Mouse (Mus musculus) testis, adult 2 months (tissue): ENCODE data around the gene Palld. TPM values are rescaled to one million over a fixed set of nuclear protein-coding genes. Genes with fewer than 3 reads are reported as not detected.

ENCODE experiments used
- H3K27ac ChIP-seq: fragments of 200-500 bp; 2 replicates; pipeline ENCODE4 v1.5.1; 2012; ENCODE audit warnings: low read depth, low read length; ENCODE audit not compliant: control insufficient read depth, insufficient read depth
- H3K27me3 ChIP-seq: fragments of 200-500 bp; 2 replicates; pipeline ENCODE4 v1.6.1; 2012; ENCODE audit warnings: mild to moderate bottlenecking, low read length, moderate library complexity; ENCODE audit not compliant: control insufficient read depth, insufficient read depth
- H3K36me3 ChIP-seq: fragments of 200-500 bp; 2 replicates; pipeline ENCODE4 v1.6.1; 2012; ENCODE audit warnings: mild to moderate bottlenecking, low read length; ENCODE audit not compliant: control insufficient read depth, insufficient read depth
- H3K4me1 ChIP-seq: fragments of 200-500 bp; 2 replicates; pipeline ENCODE4 v1.6.1; 2012; ENCODE audit warnings: low read length; ENCODE audit not compliant: control insufficient read depth, insufficient read depth
- H3K4me3 ChIP-seq: fragments of 200-500 bp; 2 replicates; pipeline ENCODE4 v1.5.1; 2012; ENCODE audit warnings: low read depth, mild to moderate bottlenecking, low read length, moderate library complexity, mixed read lengths; ENCODE audit not compliant: control insufficient read depth
- CTCF ChIP-seq: fragments of 200-500 bp; IDR thresholded peaks from 2 replicates; pipeline ENCODE4 v1.5.1; 2012; ENCODE audit warnings: low read depth, mild to moderate bottlenecking, inconsistent platforms, low read length, moderate library complexity; ENCODE audit not compliant: control insufficient read depth, insufficient read depth, insufficient replicate concordance
- POLR2A ChIP-seq: fragments of 200-500 bp; IDR thresholded peaks from 2 replicates; pipeline ENCODE4 v1.6.1; 2012; ENCODE audit warnings: low read depth, mild to moderate bottlenecking, inconsistent platforms, low read length, moderate library complexity; ENCODE audit not compliant: control insufficient read depth
- polyA plus RNA-seq: library from polyadenylated mRNA; depleted of rRNA; stranded (reverse); fragments of >200 nt; gene quantifications from 2 replicates; pipeline ENCODE4 v1.2.3, GENCODE M21; 2012

Gene Palld
- polyA plus RNA-seq, 1 experiment = 7.8 TPM

- H3K4me3 ChIP-seq = no peak overlapping the region
- TF ChIP-seq POLR2A = no peak
- no peak for TF ChIP-seq CTCF
- H3K36me3 ChIP-seq = no peaks in the 10 kb centered on the region
- H3K4me1 ChIP-seq = peaks cover 9% of the 10 kb centered on the region
- H3K27me3 ChIP-seq = no peaks in the 10 kb centered on the region
- no peak overlapping the region for H3K27ac ChIP-seq
Observed at GRCm38 (mm10) chr8:61714293-61714831, 188.1 kb downstream of the Palld start.

- Histone ChIP-seq H3K36me3 (no peaks in the 10 kb centered on the region), H3K27ac (no peak overlapping the region), H3K4me3 (peak overlapping the region; percentile 16; the same call in 1 of the 2 replicates), H3K27me3 (no peaks in the 10 kb centered on the region), H3K4me1 (peaks cover 9% of the 10 kb centered on the region)
- TF ChIP-seq POLR2A (no peak), CTCF (no peak)
Observed at GRCm38 (mm10) chr8:61713195-61713990, 189.1 kb downstream of the Palld start.

GRCm38 (mm10) chr8:61712426-61712825, 190.1 kb downstream of the Palld start:
- Histone ChIP-seq H3K4me1 (peaks cover 9% of the 10 kb centered on the region), H3K4me3 (no peak overlapping the region), H3K27me3 (no peaks in the 10 kb centered on the region), H3K27ac (no peak overlapping the region), H3K36me3 (no peaks in the 10 kb centered on the region)
- TF ChIP-seq CTCF (no peak), POLR2A (no peak)

DNA sequence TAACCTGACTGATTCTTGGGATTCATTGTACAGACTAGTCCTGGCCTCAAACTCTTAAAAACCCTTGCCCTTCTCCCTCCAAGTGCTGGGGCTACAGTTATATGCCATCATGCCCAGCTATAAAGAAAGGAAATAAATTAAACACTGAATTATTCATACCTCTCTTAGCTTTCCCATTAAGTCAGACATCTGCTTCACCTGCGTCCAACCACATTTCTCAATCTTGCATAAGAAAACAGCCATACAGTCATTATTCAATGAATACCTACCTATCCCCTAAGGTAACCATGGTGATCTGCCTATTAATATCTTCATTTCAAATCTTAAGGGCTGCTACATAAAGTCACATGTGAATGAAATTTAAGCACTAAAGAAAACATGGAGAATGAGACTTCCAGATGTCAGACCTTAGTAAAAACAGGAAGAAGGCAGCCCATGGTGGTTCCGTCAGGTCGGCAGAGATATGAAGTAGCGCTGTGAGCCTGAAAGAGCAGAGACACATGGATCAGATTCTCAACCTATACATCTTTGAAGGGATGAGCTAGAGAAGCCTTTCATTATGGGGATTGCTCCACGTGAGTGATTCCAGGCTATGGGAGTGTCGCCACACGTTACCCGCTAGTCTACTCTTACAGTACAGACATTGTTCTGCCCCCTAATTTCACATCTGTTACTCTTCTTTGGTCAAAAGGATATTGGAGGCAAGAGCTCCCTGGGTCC, 193.7 kb downstream of the Palld start:
- Histone ChIP-seq H3K36me3 (no peaks in the 10 kb centered on the region), H3K27ac (no peak overlapping the region)
- TF ChIP-seq CTCF = no peak
- no peak for TF ChIP-seq POLR2A

GRCm38 (mm10) chr8:61705491-61705890, 197.0 kb downstream of the Palld start:
- Histone ChIP-seq H3K27me3 (no peaks in the 10 kb centered on the region), H3K4me3 (no peak overlapping the region), H3K4me1 (no peaks in the 10 kb centered on the region), H3K27ac (no peak overlapping the region), H3K36me3 (no peaks in the 10 kb centered on the region)
- TF ChIP-seq POLR2A = no peak
- no peak for TF ChIP-seq CTCF

More for the DNA sequence above, 193.7 kb downstream of the Palld start:
- Histone ChIP-seq H3K27me3 (no peaks in the 10 kb centered on the region), H3K4me1 (peaks cover 3% of the 10 kb centered on the region), H3K4me3 (no peak overlapping the region)

DNA sequence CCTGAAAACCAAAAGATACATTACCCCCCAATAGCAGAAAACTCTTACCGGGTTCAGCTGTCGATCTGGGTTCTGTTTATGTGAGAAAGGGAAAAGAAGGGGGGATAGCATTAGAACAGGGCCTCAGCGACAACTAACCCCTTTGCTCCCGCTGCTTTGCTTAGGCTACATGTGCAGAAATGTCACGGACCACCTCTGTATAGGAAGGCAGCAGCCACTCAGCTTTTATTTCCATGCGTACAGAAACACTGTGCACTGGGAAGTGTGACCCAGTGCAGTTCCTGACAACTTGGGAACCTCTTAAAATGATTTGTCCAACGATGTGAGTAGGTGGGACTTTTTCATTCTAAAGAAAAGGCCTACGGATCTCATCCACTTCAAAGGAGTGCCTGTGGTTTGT, 200.4 kb downstream of the Palld start:
- H3K27ac ChIP-seq = no peak overlapping the region
- H3K4me1 ChIP-seq = no peaks in the 10 kb centered on the region
- TF ChIP-seq POLR2A (no peak), CTCF (no peak)
- no peak overlapping the region for H3K4me3 ChIP-seq
- H3K27me3 ChIP-seq = no peaks in the 10 kb centered on the region
- H3K36me3 ChIP-seq = no peaks in the 10 kb centered on the region

DNA sequence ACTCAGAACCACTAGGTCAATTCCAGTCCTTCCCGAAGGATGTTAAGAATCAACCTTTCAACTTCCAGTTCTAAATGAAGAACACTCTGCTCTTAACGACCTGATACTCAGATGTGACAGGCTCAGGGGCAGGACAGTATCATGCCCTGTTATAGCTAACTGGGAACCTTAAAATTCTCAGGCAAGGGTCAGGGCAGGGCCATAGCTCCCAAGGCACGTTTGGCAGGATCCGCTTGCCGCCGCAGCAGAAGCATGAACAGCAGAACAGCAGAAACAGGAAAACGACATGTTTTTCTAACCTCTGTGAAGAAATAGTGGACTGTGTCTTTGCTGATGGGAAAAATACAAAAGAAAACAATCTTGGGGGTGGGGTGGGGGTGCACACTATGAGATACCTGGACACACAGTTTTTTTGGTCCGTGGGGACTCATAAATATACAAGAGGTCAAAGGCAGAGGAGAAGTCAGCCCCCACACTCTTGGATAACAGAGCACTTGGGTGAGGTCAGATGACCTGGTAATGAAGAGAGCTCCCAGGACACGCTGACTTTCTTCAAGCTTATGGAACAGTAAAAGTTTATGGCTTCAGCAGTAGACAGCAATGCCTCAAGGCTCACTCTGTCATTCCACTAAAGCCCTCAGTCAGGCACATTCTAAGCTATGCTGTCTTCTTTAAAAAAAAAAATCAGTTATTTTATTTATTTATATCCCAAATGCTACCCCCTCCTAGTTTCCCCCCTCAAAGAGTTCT, 201.4 kb downstream of the Palld start:
- TF ChIP-seq CTCF = no peak
- TF ChIP-seq POLR2A = no peak
- H3K4me1 ChIP-seq = no peaks in the 10 kb centered on the region
- no peaks in the 10 kb centered on the region for H3K36me3 ChIP-seq
- H3K27me3 ChIP-seq = no peaks in the 10 kb centered on the region
- H3K4me3 ChIP-seq = no peak overlapping the region
- no peak overlapping the region for H3K27ac ChIP-seq
